Mouse (Mus musculus) mesoderm, embryonic 11.5 days (tissue): Measurements from ENCODE around the gene Il1f6.
"Not testable (repeated sequence)": the region's sequence is repeated elsewhere in the genome, so short reads cannot be mapped to it uniquely, and the experiment has no call there.

ENCODE experiments used
- DNase-seq: peaks from one replicate; pipeline ENCODE4 v3.0.0-alpha.2; 2012; ENCODE audit warnings: low read depth, low spot score

Gene Il1f6

GRCm38 (mm10) chr2:24215118-24215517 is at the start of gene Il1f6:
TSS of gene Il1f6 (plus strand) at chr2:24215418.
- DNase-seq: no peak

GRCm38 (mm10) chr2:24181683-24182331 is 33.4 kb upstream of the Il1f6 start:
- DNase-seq: peak; percentile 43

- not testable (repeated sequence) for DNase-seq
These were observed 32.6 kb upstream of the Il1f6 start for GRCm38 (mm10) chr2:24182423-24183147.

- DNase-seq: not testable (repeated sequence)
These were observed 31.1 kb upstream of the Il1f6 start for GRCm38 (mm10) chr2:24184092-24184491.

- DNase-seq: no peak
These were observed 29.0 kb upstream of the Il1f6 start, which contains the start of gene Il1f9 for GRCm38 (mm10) chr2:24186176-24186575. TSS of gene Il1f9 (plus strand) at chr2:24186476.

GRCm38 (mm10) chr2:24187585-24187984 is 27.6 kb upstream of the Il1f6 start:
- DNase-seq: no peak

- DNase-seq: no peak
These were observed 27.0 kb upstream of the Il1f6 start for GRCm38 (mm10) chr2:24188189-24188588.

GRCm38 (mm10) chr2:24227191-24227590 is 12.0 kb downstream of the Il1f6 start:
- no peak for DNase-seq

GRCm38 (mm10) chr2:24267503-24267902 is 52.3 kb downstream of the Il1f6 start:
- DNase-seq: no peak

GRCm38 (mm10) chr2:24273619-24274018 is 58.4 kb downstream of the Il1f6 start:
- no peak for DNase-seq

- DNase-seq: no peak
These were observed 59.9 kb downstream of the Il1f6 start for GRCm38 (mm10) chr2:24275146-24275545.
